Mouse (Mus musculus) left cerebral cortex, postnatal 14 days (tissue): ENCODE measurements around the gene Crocc2. TPM values are rescaled to one million over a fixed set of nuclear protein-coding genes. Genes with fewer than 3 reads are reported as not detected.
A peak's percentile ranks its signal among the peaks of the same experiment; 100 is the strongest.

Source experiments
- DNase-seq, 2 experiments: peaks; one replicate each; pipeline ENCODE4 v3.0.0; 2021 to 2022; ENCODE audit warnings: low spot score in 2 of 2, mixed read lengths in 1 of 2
- intact Hi-C: fragments of 180-260 bp; cut with DNase I; formaldehyde crosslinking; loops from one replicate; pipeline ENCODE4 v1.15.1; 2025
- microRNA-seq, 2 experiments: library from miRNA; unstranded; fragments of <30 nt; microRNA quantifications; one replicate each; pipeline ENCODE4 v1.2.0; 2022
- total RNA-seq, 2 experiments: library from RNA; stranded (reverse); gene quantifications; 2 replicates each; pipeline ENCODE4 v1.2.3; 2021

Gene Crocc2
- total RNA-seq, 2 experiments from 2014 or later: 0.07 to 0.19 TPM

- peak in 1 of 2 experiments; percentile 12 for DNase-seq
- intact Hi-C loops: no loop called here
Observed at GRCm38 (mm10) chr1:93238201-93238600, 69.7 kb downstream of the Crocc2 start.

- no peak for DNase-seq
- intact Hi-C loops: no loop called here
Observed at GRCm38 (mm10) chr1:93245936-93246335, 77.4 kb downstream of the Crocc2 start.

GRCm38 (mm10) chr1:93252586-93252985, 84.1 kb downstream of the Crocc2 start:
- intact Hi-C loops: no loop called here

DNA sequence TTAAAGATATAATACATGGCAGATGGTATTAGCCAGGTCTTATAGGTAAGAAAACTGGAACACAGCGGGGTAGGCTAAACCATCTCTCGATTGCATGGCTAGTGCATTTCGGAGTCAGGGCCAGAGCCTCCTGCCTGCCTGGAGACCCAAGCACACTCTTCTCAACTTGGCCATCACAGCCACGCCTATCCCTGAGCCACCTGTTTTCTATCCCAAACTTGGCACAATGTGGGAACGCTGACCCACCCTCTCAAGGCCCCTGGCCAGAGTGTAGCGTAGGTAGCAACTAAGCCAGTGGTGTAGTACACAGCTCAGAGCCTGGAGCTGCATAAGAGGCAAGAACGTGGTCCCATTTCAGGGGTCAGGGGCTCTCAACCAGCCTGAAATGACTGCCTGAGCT, 87.2 kb downstream of the Crocc2 start:
- DNase-seq: no peak
- intact Hi-C loops: no loop called here

More at GRCm38 (mm10) chr1:93252586-93252985, 84.1 kb downstream of the Crocc2 start:
- DNase-seq: no peak

- no peak for DNase-seq
- intact Hi-C loops: no loop called here
Observed at GRCm38 (mm10) chr1:93257560-93257959, 89.0 kb downstream of the Crocc2 start.

DNA sequence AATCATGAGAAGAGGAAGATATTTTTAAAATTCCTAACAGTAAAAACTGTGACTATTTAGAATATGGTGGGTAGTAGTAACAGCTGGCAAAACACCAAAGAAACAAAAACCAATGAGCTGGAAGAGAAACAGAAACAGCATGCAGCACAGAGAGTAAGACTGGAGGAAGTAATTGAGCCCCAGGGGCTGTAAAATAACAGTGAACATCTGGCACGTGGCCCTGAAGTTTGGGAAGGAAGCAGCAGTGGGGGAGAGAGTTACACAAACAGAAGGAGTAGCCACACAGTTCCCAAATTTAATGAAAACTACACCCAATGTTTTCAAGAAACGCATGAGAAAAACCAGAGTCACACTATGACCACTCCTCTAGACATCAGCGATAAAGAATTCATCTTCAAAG, 98.7 kb downstream of the Crocc2 start:
- intact Hi-C loops: no loop called here
- DNase-seq: no peak

DNA sequence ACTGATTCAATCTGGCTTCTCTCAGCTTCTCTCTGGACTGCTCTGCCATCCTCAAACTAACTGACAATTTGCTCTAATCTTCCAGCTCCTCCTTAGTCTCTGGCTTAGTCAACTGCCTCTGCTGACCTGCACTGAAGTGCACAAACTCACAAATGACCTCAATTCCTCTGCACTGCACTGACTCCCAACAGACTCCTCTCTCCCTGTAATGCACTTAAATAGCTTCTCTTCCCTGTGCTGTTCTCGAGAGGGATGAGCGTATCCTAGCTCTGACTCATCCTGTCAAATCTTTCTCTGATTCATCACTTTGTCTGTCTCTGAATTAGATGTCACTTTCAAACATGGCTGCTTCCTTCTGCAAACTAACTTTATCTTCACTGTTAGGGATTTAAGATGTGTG, 99.7 kb downstream of the Crocc2 start:
- intact Hi-C loops: no loop called here
- DNase-seq: no peak

- DNase-seq: no peak
- intact Hi-C loops: no loop called here
Observed at GRCm38 (mm10) chr1:93270516-93271240, 102.2 kb downstream of the Crocc2 start.

DNA sequence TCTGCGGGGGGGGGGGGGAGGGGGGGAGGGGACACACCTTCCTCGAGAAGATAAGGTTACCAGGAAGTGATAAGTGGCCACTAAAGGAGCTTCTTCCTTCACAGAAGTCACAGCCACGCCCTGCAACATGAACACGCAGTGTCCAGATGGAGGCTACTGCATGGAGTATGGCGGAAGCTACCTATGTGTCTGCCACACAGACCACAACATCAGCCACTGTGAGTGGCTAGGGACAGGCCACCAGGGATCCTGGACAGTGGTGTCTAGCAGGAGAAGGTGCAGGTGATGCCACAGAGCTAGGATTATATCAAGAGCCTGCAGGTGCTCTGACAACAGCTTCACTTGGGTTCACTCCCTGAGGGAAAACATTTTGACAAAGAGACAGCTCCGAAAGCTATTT, 103.2 kb downstream of the Crocc2 start:
- no peak for DNase-seq
- intact Hi-C loops: no loop called here

- intact Hi-C loops: no loop called here
- DNase-seq: no peak
Observed at GRCm38 (mm10) chr1:93272409-93272821, 103.9 kb downstream of the Crocc2 start.

DNA sequence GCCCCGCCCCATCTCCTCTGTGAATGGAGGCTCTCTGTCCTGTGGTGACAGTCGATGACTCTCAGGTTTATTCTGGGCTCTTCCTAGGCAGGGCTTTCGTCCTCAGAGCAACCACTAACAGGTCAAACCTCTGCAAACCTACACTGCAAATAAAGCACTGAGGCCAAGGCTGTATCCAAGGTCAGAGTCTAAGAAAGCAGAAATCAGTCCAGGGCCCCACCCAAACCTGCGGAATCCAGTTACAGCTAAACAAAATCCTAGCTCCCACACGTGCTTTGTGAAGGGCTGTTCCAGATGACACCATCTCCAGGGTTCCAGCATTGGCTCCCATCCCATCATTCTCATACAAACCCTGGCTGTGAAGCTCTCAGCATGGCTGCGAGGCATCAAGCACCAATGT, 107.0 kb downstream of the Crocc2 start:
- intact Hi-C loops: no loop called here
- no peak for DNase-seq

- intact Hi-C loops: no loop called here
- no peak for DNase-seq
Observed at GRCm38 (mm10) chr1:93277041-93277440, 108.5 kb downstream of the Crocc2 start.

Small RNAs within 50 kb of the gene (microRNA-seq; reads per million reads assigned to microRNA genes)
- 0 reads per million in 2 experiments for gene Mir6901

Other genes starting within 250 kb of the Crocc2 start
- 10 to 100 TPM; 44.9 to 52.0 TPM for gene Capn10, start 234.3 kb upstream of the Crocc2 start, total RNA-seq
- under 1 TPM; 0.26 to 0.61 TPM for gene Gpr35, start 217.9 kb upstream of the Crocc2 start, total RNA-seq
- gene Aqp12, start 162.4 kb upstream of the Crocc2 start, total RNA-seq: not detected
- 100 to 1,000 TPM; 813 to 815 TPM for gene Kif1a, start 66.8 kb upstream of the Crocc2 start, total RNA-seq
- gene Agxt, start 33.5 kb upstream of the Crocc2 start, total RNA-seq: not detected
- gene 2310007B03Rik, start 7.8 kb upstream of the Crocc2 start, total RNA-seq: not detected
- gene Sned1, start 67.1 kb downstream of the Crocc2 start, total RNA-seq: 1 to 10 TPM; 7.7 to 8.2 TPM
- 10 to 100 TPM; 19.1 to 19.4 TPM for gene Mterf4, start 137.2 kb downstream of the Crocc2 start, total RNA-seq
- 10 to 100 TPM; 88.7 to 98.5 TPM for gene Ppp1r7, start 174.1 kb downstream of the Crocc2 start, total RNA-seq
- 1 to 10 TPM; 5.9 to 7.5 TPM for gene Pask, start 174.8 kb downstream of the Crocc2 start, total RNA-seq
- under 1 TPM; 0.11 to 0.63 TPM for gene Ano7, start 205.2 kb downstream of the Crocc2 start, total RNA-seq